Comparison of ENCODE assay signal across 9 mouse cellular contexts in genomic region chr4:154237306-154237705, GRCm38 (mm10).
DNase-seq lines count a peak whose midpoint lies in the region; ATAC-seq lines count a peak whose summit lies in the region.
"Had no signal": no experiment of that assay in that cellular context is flagged by ENCODE, and none has a peak within 500 bp of the region (broad histone marks: within the 10 kb centered on the region; RNA-seq: fewer than 3 reads in every experiment).

No protein-coding gene starts in this region.

- 3% methylated on average over 9 of the region's 9 CpGs for WGBS in lung, embryonic 16.5 days
- 16% methylated on average over 9 of the region's 9 CpGs for WGBS in liver, embryonic 15.5 days (ENCODE audit: insufficient replicate concordance)

- H3K27me3 ChIP-seq in lung, embryonic 16.5 days (ENCODE audit: control insufficient read depth, insufficient read depth, low read depth, low read length) = 0 out of 2 replicates have a peak, but pooled peaks cover 2% of the 10 kb centered on the region
- H3K27me3 ChIP-seq in liver, embryonic 15.5 days = no peaks in the 10 kb centered on the region; the same call in 1 of the 2 replicates

- H3K4me2 ChIP-seq in lung, embryonic 16.5 days (ENCODE audit: low read depth, low read length) = peak overlapping the region; percentile 55
- 0 out of 2 replicates have a peak overlapping the region, but pooled peaks have one; percentile 13 for H3K4me2 ChIP-seq in liver, embryonic 15.5 days

- H3K27ac ChIP-seq in lung, embryonic 16.5 days (ENCODE audit: low read length) = no peak overlapping the region
- no peak overlapping the region for H3K27ac ChIP-seq in liver, embryonic 15.5 days (replicated peaks)
- H3K27ac ChIP-seq: liver, embryonic 14.5 days had no signal

- peak overlapping the region; percentile 57 for H3K9ac ChIP-seq in lung, embryonic 16.5 days (ENCODE audit: low read length)
- H3K9ac ChIP-seq in liver, embryonic 15.5 days = no peak overlapping the region
- H3K9ac ChIP-seq: liver, embryonic 14.5 days had no signal

- peak; percentile 68 for ATAC-seq in lung, embryonic 16.5 days (ENCODE audit: low read depth)
- ATAC-seq in liver, embryonic 15.5 days (ENCODE audit: insufficient read depth) = no peak
- no peak for ATAC-seq in inflammation-experienced regulatory T-cells, adult 6 months

- no peak for DNase-seq in lung, adult 18-20 months
- peak; percentile 52 for DNase-seq in forelimb bud, embryonic 11.5 days (ENCODE audit: low read depth, low spot score)
- no peak for DNase-seq in cerebellum, adult 8-10 months
- DNase-seq in frontal cortex, postnatal 36 days (ENCODE audit: low spot score in 2 of 2) = no peak
- no peak for DNase-seq in urinary bladder, postnatal 36 days (ENCODE audit: low spot score in 2 of 2)

- peaks cover 13% of the 10 kb centered on the region for H3K4me1 ChIP-seq in lung, embryonic 16.5 days (replicated peaks; ENCODE audit: control insufficient read depth, insufficient read depth, low read length)
- H3K4me1 ChIP-seq in liver, embryonic 15.5 days (replicated peaks) = no peaks in the 10 kb centered on the region

- H3K36me3 ChIP-seq in lung, embryonic 16.5 days (ENCODE audit: control insufficient read depth, insufficient read depth, low read length) = no peaks in the 10 kb centered on the region
- H3K36me3 ChIP-seq in liver, embryonic 15.5 days (replicated peaks) = no peaks in the 10 kb centered on the region

- peak overlapping the region; percentile 25 for H3K4me3 ChIP-seq in lung, embryonic 16.5 days (ENCODE audit: low read length)
- H3K4me3 ChIP-seq in liver, embryonic 15.5 days (replicated peaks) = no peak overlapping the region

- no peaks in the 10 kb centered on the region for H3K9me3 ChIP-seq in lung, embryonic 16.5 days (ENCODE audit: control insufficient read depth, low read length)
- H3K9me3 ChIP-seq in liver, embryonic 15.5 days (replicated peaks) = no peaks in the 10 kb centered on the region
